Mouse (Mus musculus) forebrain, embryonic 12.5 days (tissue): ENCODE measurements at regions not wholly inside any gene's neighbourhood (a gene's known extent, or its start where the extent isn't known, plus 50 kb on each side); places are given as distances from the start of the nearest gene placed in this dataset. TPM values are rescaled to one million over a fixed set of nuclear protein-coding genes. Genes with fewer than 3 reads are reported as not detected.

Source experiments
- ATAC-seq: fragments of 200-750 bp; cut with Nextera tagmentation; 2 replicates; pipeline ENCODE4 v1.8.0; 2017; ENCODE audit warnings: moderate TSS enrichment; ENCODE audit not compliant: low FRiP score
- H3K27ac ChIP-seq: fragments of 300-500 bp; sonication (generic); 2 replicates; pipeline ENCODE4 v1.5.1; 2016; ENCODE audit warnings: mild to moderate bottlenecking
- H3K27me3 ChIP-seq: fragments of 300-500 bp; sonication (generic); 2 replicates; pipeline ENCODE4 v1.6.1; 2016; ENCODE audit warnings: mild to moderate bottlenecking
- H3K36me3 ChIP-seq: fragments of 300-500 bp; sonication (generic); replicated peaks from 2 replicates; pipeline ENCODE4 v1.6.1; 2016; ENCODE audit warnings: mild to moderate bottlenecking
- H3K4me1 ChIP-seq: fragments of 300-500 bp; sonication (generic); 2 replicates; pipeline ENCODE4 v1.6.1; 2016
- H3K4me2 ChIP-seq: fragments of 300-500 bp; sonication (generic); 2 replicates; pipeline ENCODE4 v1.6.1; 2016; ENCODE audit warnings: mild to moderate bottlenecking, moderate library complexity
- H3K4me3 ChIP-seq: fragments of 300-500 bp; sonication (generic); replicated peaks from 2 replicates; pipeline ENCODE4 v1.5.1; 2016; ENCODE audit warnings: mild to moderate bottlenecking
- H3K9ac ChIP-seq: fragments of 300-500 bp; sonication (generic); 2 replicates; pipeline ENCODE4 v1.6.1; 2016; ENCODE audit warnings: mild to moderate bottlenecking
- H3K9me3 ChIP-seq: fragments of 300-500 bp; sonication (generic); 2 replicates; pipeline ENCODE4 v1.6.1; 2016
- WGBS: fragments of 180-500 bp; shearing (Covaris S2); methylation state at CpG from one replicate; pipeline ENCODE4 v1.1.7; 2016; 5-methylcytosine and 5-hydroxymethylcytosine counted together
- microRNA-seq: library from miRNA; unstranded; fragments of <30 nt; microRNA quantifications from one replicate; pipeline ENCODE4, GENCODE M21; 2017

DNA sequence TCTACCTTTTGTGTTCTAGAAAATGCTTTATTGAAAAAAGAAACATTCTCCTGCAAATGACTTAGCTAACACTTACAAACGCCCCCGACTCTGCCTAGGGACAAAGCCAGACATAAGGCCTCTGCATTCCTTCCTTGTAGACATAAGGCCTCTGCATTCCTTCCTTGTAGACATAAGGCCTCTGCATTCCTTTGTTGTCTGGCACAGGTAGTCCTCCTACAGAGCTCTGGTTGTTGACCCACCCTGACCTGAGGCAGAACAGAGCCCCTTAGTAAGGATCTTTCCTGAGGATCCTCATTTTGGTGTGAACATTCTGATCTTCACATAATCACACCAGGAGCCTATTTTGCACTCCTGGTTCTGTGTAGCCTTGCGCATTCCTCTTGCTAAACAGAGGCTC, 80.9 kb upstream of the Zpld1 start:
- WGBS, result 90% methylated on average over 3 of the region's 3 CpGs
- no peak overlapping the region for H3K4me3 ChIP-seq
- ATAC-seq, result no peak
- H3K9ac ChIP-seq, result no peak overlapping the region
- H3K4me1 ChIP-seq, result no peaks in the 10 kb centered on the region
- H3K9me3 ChIP-seq, result no peaks in the 10 kb centered on the region
- no peaks in the 10 kb centered on the region for H3K36me3 ChIP-seq
- no peak overlapping the region for H3K27ac ChIP-seq
- H3K4me2 ChIP-seq, result no peak overlapping the region
- H3K27me3 ChIP-seq, result no peaks in the 10 kb centered on the region

DNA sequence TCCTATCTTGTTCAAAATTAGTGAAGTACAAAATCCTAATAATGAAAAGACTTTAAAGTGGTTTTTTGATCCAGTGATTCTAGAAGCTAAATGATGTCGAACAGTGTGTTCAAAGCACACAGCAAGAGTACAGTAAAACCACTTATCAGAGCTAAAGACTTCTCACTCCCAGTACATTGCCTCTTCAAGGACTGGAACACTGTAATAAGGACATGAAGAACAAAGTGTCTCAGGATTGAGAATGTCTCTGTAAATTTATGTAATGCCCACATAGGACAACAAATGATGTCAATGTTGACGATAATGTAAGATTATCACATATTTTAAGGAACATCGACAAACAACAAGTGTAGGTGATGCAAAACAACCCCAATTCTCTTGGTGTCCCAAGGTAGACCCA, 78.1 kb upstream of the Zpld1 start:
- H3K27ac ChIP-seq, result no peak overlapping the region
- no peak overlapping the region for H3K4me2 ChIP-seq
- H3K4me1 ChIP-seq, result no peaks in the 10 kb centered on the region
- no peak overlapping the region for H3K9ac ChIP-seq
- no peaks in the 10 kb centered on the region for H3K36me3 ChIP-seq
- no peaks in the 10 kb centered on the region for H3K27me3 ChIP-seq
- ATAC-seq, result no peak
- 92% methylated on average over 3 of the region's 3 CpGs for WGBS
- H3K9me3 ChIP-seq, result no peaks in the 10 kb centered on the region
- no peak overlapping the region for H3K4me3 ChIP-seq

DNA sequence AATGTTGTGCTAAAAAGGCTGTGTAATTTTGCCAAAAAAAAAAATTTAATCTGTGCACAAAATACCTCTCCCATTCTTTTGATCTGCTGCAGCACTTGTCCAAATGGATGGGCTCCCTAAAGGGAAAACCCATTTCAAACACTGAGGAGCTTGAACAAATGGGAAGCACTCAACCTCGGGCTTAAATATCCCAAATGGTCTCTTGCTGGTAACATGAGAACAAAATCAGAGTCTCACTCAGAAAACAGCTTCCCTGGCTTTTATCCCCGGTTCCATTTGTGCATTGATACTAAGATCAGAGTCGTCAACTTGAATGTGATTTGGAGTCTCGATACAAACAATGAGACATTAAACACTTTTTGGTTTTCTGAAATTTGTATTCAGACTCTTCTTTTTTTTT, 59.9 kb upstream of the Zpld1 start:
- Histone ChIP-seq H3K36me3 (no peaks in the 10 kb centered on the region), H3K9me3 (no peaks in the 10 kb centered on the region), H3K27ac (no peak overlapping the region), H3K4me3 (no peak overlapping the region), H3K27me3 (no peaks in the 10 kb centered on the region), H3K4me1 (no peaks in the 10 kb centered on the region), H3K4me2 (no peak overlapping the region), H3K9ac (no peak overlapping the region)
- WGBS, result 31% methylated on average over 4 of the region's 4 CpGs
- no peak for ATAC-seq

DNA sequence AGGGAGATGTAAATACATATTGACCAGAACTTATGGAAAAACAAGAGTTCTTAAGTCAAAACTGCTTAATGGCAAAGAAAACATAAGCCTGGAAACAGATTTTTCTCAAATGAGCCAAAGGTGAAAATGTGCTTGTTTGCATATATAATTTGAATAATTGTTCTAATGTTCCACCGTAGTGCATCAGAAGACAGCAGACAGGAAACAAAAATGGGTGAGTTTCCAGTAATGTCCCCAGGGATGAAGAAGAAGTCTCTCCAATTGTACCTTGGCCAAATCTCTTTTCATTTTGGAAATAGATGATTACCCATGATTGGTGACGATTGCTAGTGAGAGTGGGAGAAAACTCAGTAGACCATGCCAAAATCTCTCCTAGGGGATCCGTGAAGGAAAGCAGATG, 58.3 kb upstream of the Zpld1 start:
- ATAC-seq, result no peak
- WGBS, result 88% methylated on average over 3 of the region's 3 CpGs
- no peak overlapping the region for H3K9ac ChIP-seq
- H3K4me2 ChIP-seq, result no peak overlapping the region
- H3K27ac ChIP-seq, result no peak overlapping the region
- H3K36me3 ChIP-seq, result no peaks in the 10 kb centered on the region
- no peaks in the 10 kb centered on the region for H3K4me1 ChIP-seq
- H3K9me3 ChIP-seq, result no peaks in the 10 kb centered on the region
- no peak overlapping the region for H3K4me3 ChIP-seq
- H3K27me3 ChIP-seq, result no peaks in the 10 kb centered on the region

Small RNA genes in the stretch of these regions (microRNA-seq; reads per million reads assigned to microRNA genes)
- gene Mir5118, result not detected
